Mouse (Mus musculus): ENCODE results near the gene Psmc3ip.

Psmc3ip gene

GRCm38 (mm10) chr11:101119131-101119760, 24.0 kb upstream of the Psmc3ip start:
- no peak for DNase-seq (ENCODE audit: low spot score)

- DNase-seq (ENCODE audit: low spot score) = no peak
These were observed 22.9 kb upstream of the Psmc3ip start for GRCm38 (mm10) chr11:101118105-101118504.

- DNase-seq (ENCODE audit: low spot score) = no peak
These were observed 20.3 kb upstream of the Psmc3ip start for GRCm38 (mm10) chr11:101115564-101115963.

GRCm38 (mm10) chr11:101112186-101112585, 16.9 kb upstream of the Psmc3ip start:
- no peak for DNase-seq (ENCODE audit: low spot score)

GRCm38 (mm10) chr11:101111178-101111577, 15.9 kb upstream of the Psmc3ip start:
- no peak for DNase-seq (ENCODE audit: low spot score)

- no peak for DNase-seq (ENCODE audit: low spot score)
These were observed 15.5 kb upstream of the Psmc3ip start for GRCm38 (mm10) chr11:101110708-101111107.

GRCm38 (mm10) chr11:101109351-101109750, 14.1 kb upstream of the Psmc3ip start:
- no peak for DNase-seq (ENCODE audit: low spot score)

GRCm38 (mm10) chr11:101103011-101103410, 7.8 kb upstream of the Psmc3ip start:
- no peak for DNase-seq (ENCODE audit: low spot score)

GRCm38 (mm10) chr11:101098231-101098630, 3.0 kb upstream of the Psmc3ip start:
- DNase-seq (ENCODE audit: low spot score) = no peak

- DNase-seq (ENCODE audit: low spot score) = no peak
These were observed 314 bp downstream of the Psmc3ip start for GRCm38 (mm10) chr11:101094930-101095313.

- no peak for DNase-seq (ENCODE audit: low spot score)
These were observed 5.3 kb downstream of the Psmc3ip start for GRCm38 (mm10) chr11:101089931-101090330.

GRCm38 (mm10) chr11:101087682-101088055, 7.6 kb downstream of the Psmc3ip start:
- DNase-seq (ENCODE audit: low spot score) = no peak

GRCm38 (mm10) chr11:101086756-101087681, 8.2 kb downstream of the Psmc3ip start, which contains the start of gene Mlx:
TSS of gene Mlx (plus strand) at chr11:101087277.
- peak; percentile 64 for DNase-seq (ENCODE audit: low spot score)

GRCm38 (mm10) chr11:101086323-101086674, 8.9 kb downstream of the Psmc3ip start:
- no peak for DNase-seq (ENCODE audit: low spot score)

GRCm38 (mm10) chr11:101085617-101086322, 9.5 kb downstream of the Psmc3ip start:
- no peak for DNase-seq (ENCODE audit: low spot score)

- no peak for DNase-seq (ENCODE audit: low spot score)
These were observed 10.4 kb downstream of the Psmc3ip start for GRCm38 (mm10) chr11:101084811-101085210.

- no peak for DNase-seq (ENCODE audit: low spot score)
These were observed 11.0 kb downstream of the Psmc3ip start for GRCm38 (mm10) chr11:101084246-101084645.

- DNase-seq (ENCODE audit: low spot score) = no peak
These were observed 12.0 kb downstream of the Psmc3ip start for GRCm38 (mm10) chr11:101083083-101083697.

GRCm38 (mm10) chr11:101082208-101083082, 12.8 kb downstream of the Psmc3ip start, which contains the start of gene Coasy:
TSS of gene Coasy (plus strand) at chr11:101082565.
- no peak for DNase-seq (ENCODE audit: low spot score)

GRCm38 (mm10) chr11:101081659-101082058, 13.6 kb downstream of the Psmc3ip start:
- DNase-seq (ENCODE audit: low spot score) = no peak

GRCm38 (mm10) chr11:101080421-101080820, 14.8 kb downstream of the Psmc3ip start:
- DNase-seq (ENCODE audit: low spot score) = no peak

All from urinary bladder, postnatal 10 days (tissue).